Mouse (Mus musculus) ovary, postnatal 36 days (tissue): ENCODE measurements at regions not wholly inside any gene's neighbourhood (a gene's known extent, or its start where the extent isn't known, plus 50 kb on each side); places are given as distances from the start of the nearest gene placed in this dataset.
A peak's percentile ranks its signal among the peaks of the same experiment; 100 is the strongest.

Experiments
- DNase-seq: peaks from one replicate; pipeline ENCODE4 v3.0.0; 2022; ENCODE audit warnings: low spot score, mixed read lengths

GRCm38 (mm10) chr12:29211946-29212345 is 316.2 kb upstream of the Myt1l start:
- no peak for DNase-seq

- no peak for DNase-seq
Measured at GRCm38 (mm10) chr12:29213625-29214024, 314.6 kb upstream of the Myt1l start.

GRCm38 (mm10) chr12:29222099-29222498 is 306.1 kb upstream of the Myt1l start:
- DNase-seq: no peak

- DNase-seq: no peak
Measured at GRCm38 (mm10) chr12:29226001-29226400, 302.2 kb upstream of the Myt1l start.

- no peak for DNase-seq
Measured at GRCm38 (mm10) chr12:29232492-29233447, 295.4 kb upstream of the Myt1l start.

- no peak for DNase-seq
Measured at GRCm38 (mm10) chr12:29236496-29236895, 291.7 kb upstream of the Myt1l start.

- DNase-seq: no peak
Measured at GRCm38 (mm10) chr12:29237516-29237915, 290.7 kb upstream of the Myt1l start.

- no peak for DNase-seq
Measured at GRCm38 (mm10) chr12:29239482-29239881, 288.7 kb upstream of the Myt1l start.

GRCm38 (mm10) chr12:29239975-29240374 is 288.2 kb upstream of the Myt1l start:
- DNase-seq: no peak

GRCm38 (mm10) chr12:29243087-29243486 is 285.1 kb upstream of the Myt1l start:
- no peak for DNase-seq

GRCm38 (mm10) chr12:29246041-29246440 is 282.1 kb upstream of the Myt1l start:
- no peak for DNase-seq

GRCm38 (mm10) chr12:29247356-29247755 is 280.8 kb upstream of the Myt1l start:
- DNase-seq: no peak

- DNase-seq: no peak
Measured at GRCm38 (mm10) chr12:29248459-29248858, 279.7 kb upstream of the Myt1l start.

- DNase-seq: no peak
Measured at GRCm38 (mm10) chr12:29256103-29256502, 272.1 kb upstream of the Myt1l start.

- no peak for DNase-seq
Measured at GRCm38 (mm10) chr12:29257011-29257734, 271.0 kb upstream of the Myt1l start.

- DNase-seq: peak; percentile 54
Measured at GRCm38 (mm10) chr12:29257735-29258547, 270.2 kb upstream of the Myt1l start.

GRCm38 (mm10) chr12:29258548-29258874 is 269.7 kb upstream of the Myt1l start:
- DNase-seq: no peak

- DNase-seq: no peak
Measured at GRCm38 (mm10) chr12:29258966-29259365, 269.2 kb upstream of the Myt1l start.

GRCm38 (mm10) chr12:29274166-29274565 is 254.0 kb upstream of the Myt1l start:
- DNase-seq: no peak

- no peak for DNase-seq
Measured at GRCm38 (mm10) chr12:29275676-29276075, 252.5 kb upstream of the Myt1l start.

GRCm38 (mm10) chr12:29279631-29280080 is 248.5 kb upstream of the Myt1l start:
- peak; percentile 12 for DNase-seq

- DNase-seq: peak; percentile 13
Measured at GRCm38 (mm10) chr12:29280081-29280788, 247.9 kb upstream of the Myt1l start.
